Mouse (Mus musculus) ES-Bruce4 (cell line): ENCODE measurements around the gene Abracl.

Experiments used
- EP300 ChIP-seq: IDR thresholded peaks from 2 replicates; pipeline ENCODE4 v1.6.1; 2011; ENCODE audit warnings: low read depth, low read length; ENCODE audit not compliant: insufficient read depth
- POLR2A ChIP-seq: IDR thresholded peaks from one replicate; pipeline ENCODE4 v1.8.1; 2011; ENCODE audit warnings: low read length; ENCODE audit not compliant: insufficient read depth

DNA sequence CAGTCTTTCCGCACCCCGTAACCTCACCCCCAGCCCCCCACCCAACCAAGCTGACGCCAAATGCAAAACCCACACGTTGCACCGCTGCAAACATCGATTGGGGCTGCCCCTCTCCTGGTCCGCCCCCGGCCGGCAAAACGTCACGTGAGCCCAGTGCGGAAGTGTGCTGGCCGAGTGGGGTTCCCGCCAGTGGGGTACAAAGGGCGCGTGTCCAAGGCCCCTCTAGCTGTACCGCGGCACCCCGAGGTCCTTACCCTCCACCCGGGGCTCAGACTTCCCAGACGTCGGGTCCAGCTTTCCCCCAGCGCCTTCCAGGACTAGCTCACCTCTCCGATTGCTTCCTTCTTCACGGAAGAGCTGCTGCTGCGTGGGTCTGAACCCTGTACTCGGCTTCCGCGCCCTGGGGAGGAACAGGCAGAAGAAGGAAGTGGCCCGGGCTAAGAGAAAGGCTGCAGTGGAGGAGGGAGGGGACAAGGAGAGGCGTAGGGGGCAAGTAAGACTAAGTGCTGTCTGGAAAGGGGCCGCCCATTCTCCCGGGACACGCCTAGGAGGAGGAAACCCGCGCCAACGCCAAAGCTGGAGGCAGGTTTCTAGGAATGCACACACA, at the start of gene Abracl:
- no peak for TF ChIP-seq EP300
- TF ChIP-seq POLR2A = peak; percentile 13
